Mouse (Mus musculus) lung, adult 2 months (tissue): ENCODE data around the gene Rassf8. TPM values are rescaled to one million over a fixed set of nuclear protein-coding genes. Genes with fewer than 3 reads are reported as not detected.

Source experiments
- DNase-seq: peaks from one replicate; pipeline ENCODE4 v3.0.0; 2022
- H3K4me1 ChIP-seq: fragments of 200-500 bp; 2 replicates; pipeline ENCODE4 v1.6.1; 2011; ENCODE audit warnings: low read length; ENCODE audit not compliant: control insufficient read depth, insufficient read depth
- H3K4me3 ChIP-seq: fragments of 200-500 bp; replicated peaks from 2 replicates; pipeline ENCODE3; 2011; ENCODE audit warnings: low read depth, mild to moderate bottlenecking, control low read depth, low read length; ENCODE audit errors: extremely low read depth
- CTCF ChIP-seq: fragments of 200-500 bp; IDR thresholded peaks from 2 replicates; pipeline ENCODE4 v1.5.1; 2011; ENCODE audit warnings: mild to moderate bottlenecking, low read length, control low read depth; ENCODE audit not compliant: insufficient read depth
- POLR2A ChIP-seq: fragments of 200-500 bp; IDR thresholded peaks from 2 replicates; pipeline ENCODE4 v1.6.1; 2011; ENCODE audit warnings: low read depth, mild to moderate bottlenecking, control low read depth, low read length, borderline replicate concordance; ENCODE audit errors: extremely low read depth
- WGBS: fragments of 180-500 bp; shearing (Covaris S2); methylation state at CpG from one replicate; pipeline ENCODE4 v1.1.7; 2018; 5-methylcytosine and 5-hydroxymethylcytosine counted together
- polyA plus RNA-seq: library from polyadenylated mRNA; depleted of rRNA; stranded (reverse); fragments of >200 nt; gene quantifications from 2 replicates; pipeline ENCODE4 v1.2.3, GENCODE M21; 2012

Rassf8 gene
- polyA plus RNA-seq, 1 experiment: 34.2 TPM

- Histone ChIP-seq H3K4me1 (peaks cover 25% of the 10 kb centered on the region), H3K4me3 (no peak overlapping the region)
- 57% methylated on average over 18 of the region's 18 CpGs for WGBS
- TF ChIP-seq POLR2A (no peak), CTCF (no peak)
- no peak for DNase-seq
Measured at GRCm38 (mm10) chr6:145770272-145771000, 23.9 kb downstream of the Rassf8 start.

GRCm38 (mm10) chr6:145774436-145774835, 27.9 kb downstream of the Rassf8 start:
- Histone ChIP-seq H3K4me1 (peaks cover 18% of the 10 kb centered on the region), H3K4me3 (no peak overlapping the region)
- 89% methylated on average over 2 of the region's 2 CpGs for WGBS
- TF ChIP-seq CTCF (no peak), POLR2A (no peak)
- no peak for DNase-seq

GRCm38 (mm10) chr6:145776241-145776640, 29.7 kb downstream of the Rassf8 start:
- TF ChIP-seq CTCF: no peak
- no peak for TF ChIP-seq POLR2A

GRCm38 (mm10) chr6:145779383-145779782, 32.8 kb downstream of the Rassf8 start:
- TF ChIP-seq POLR2A: 0 out of 2 replicates have a peak, but pooled peaks have one; percentile 11
- TF ChIP-seq CTCF: no peak
- WGBS: 30% methylated on average over 6 of the region's 6 CpGs
- no peak for DNase-seq
- Histone ChIP-seq H3K4me1 (peaks cover 17% of the 10 kb centered on the region), H3K4me3 (no peak overlapping the region)

More at GRCm38 (mm10) chr6:145776241-145776640, 29.7 kb downstream of the Rassf8 start:
- WGBS: 62% methylated on average over 4 of the region's 4 CpGs
- H3K4me3 ChIP-seq: no peak overlapping the region
- no peak for DNase-seq
- H3K4me1 ChIP-seq: peaks cover 17% of the 10 kb centered on the region

GRCm38 (mm10) chr6:145780180-145780802, 33.7 kb downstream of the Rassf8 start:
- 43% methylated on average over 8 of the region's 8 CpGs for WGBS
- Histone ChIP-seq H3K4me1 (peaks cover 17% of the 10 kb centered on the region), H3K4me3 (no peak overlapping the region)
- DNase-seq: no peak
- TF ChIP-seq CTCF (no peak), POLR2A (no peak)

- 87% methylated on average over 9 of the region's 9 CpGs for WGBS
- H3K4me3 ChIP-seq: no peak overlapping the region
- no peak for DNase-seq
- TF ChIP-seq CTCF: no peak
- no peak for TF ChIP-seq POLR2A
- peaks cover 15% of the 10 kb centered on the region for H3K4me1 ChIP-seq
Measured at GRCm38 (mm10) chr6:145781256-145781655, 34.7 kb downstream of the Rassf8 start.

GRCm38 (mm10) chr6:145781966-145782365, 35.4 kb downstream of the Rassf8 start:
- Histone ChIP-seq H3K4me1 (peaks cover 14% of the 10 kb centered on the region), H3K4me3 (no peak overlapping the region)
- no peak for TF ChIP-seq CTCF
- TF ChIP-seq POLR2A: no peak
- 61% methylated on average over 2 of the region's 2 CpGs for WGBS
- DNase-seq: no peak

GRCm38 (mm10) chr6:145787311-145787710, 40.8 kb downstream of the Rassf8 start:
- no peak overlapping the region for H3K4me3 ChIP-seq
- DNase-seq: no peak
- 89% methylated on average over 2 of the region's 2 CpGs for WGBS
- TF ChIP-seq POLR2A: no peak
- TF ChIP-seq CTCF: no peak
- peaks cover 5% of the 10 kb centered on the region for H3K4me1 ChIP-seq

- no peak for TF ChIP-seq CTCF
- WGBS: 81% methylated on average over 4 of the region's 4 CpGs
- no peak for DNase-seq
- peaks cover 14% of the 10 kb centered on the region for H3K4me1 ChIP-seq
- H3K4me3 ChIP-seq: no peak overlapping the region
Measured at GRCm38 (mm10) chr6:145789738-145790137, 43.2 kb downstream of the Rassf8 start.

GRCm38 (mm10) chr6:145792373-145792772, 45.8 kb downstream of the Rassf8 start:
- no peak overlapping the region for H3K4me3 ChIP-seq
- no peak for TF ChIP-seq POLR2A
- TF ChIP-seq CTCF: no peak
- WGBS: 38% methylated on average over 7 of the region's 7 CpGs
- DNase-seq: no peak
- peaks cover 23% of the 10 kb centered on the region for H3K4me1 ChIP-seq
